Mouse (Mus musculus): Measurements from ENCODE around the gene Crybg2.

Gene Crybg2

GRCm38 (mm10) chr4:134094923-134095547 is 34.4 kb downstream of the Crybg2 start, which contains the start of gene Cd52:
TSS of gene Cd52 (minus strand) at chr4:134095082.
- WGBS, result 65% methylated on average over 3 of the region's 3 CpGs

GRCm38 (mm10) chr4:134096120-134096519 is 35.5 kb downstream of the Crybg2 start:
- 80% methylated on average over 3 of the region's 3 CpGs for WGBS

GRCm38 (mm10) chr4:134097015-134097608 is 36.5 kb downstream of the Crybg2 start:
- WGBS, result 79% methylated on average over 5 of the region's 5 CpGs

DNA sequence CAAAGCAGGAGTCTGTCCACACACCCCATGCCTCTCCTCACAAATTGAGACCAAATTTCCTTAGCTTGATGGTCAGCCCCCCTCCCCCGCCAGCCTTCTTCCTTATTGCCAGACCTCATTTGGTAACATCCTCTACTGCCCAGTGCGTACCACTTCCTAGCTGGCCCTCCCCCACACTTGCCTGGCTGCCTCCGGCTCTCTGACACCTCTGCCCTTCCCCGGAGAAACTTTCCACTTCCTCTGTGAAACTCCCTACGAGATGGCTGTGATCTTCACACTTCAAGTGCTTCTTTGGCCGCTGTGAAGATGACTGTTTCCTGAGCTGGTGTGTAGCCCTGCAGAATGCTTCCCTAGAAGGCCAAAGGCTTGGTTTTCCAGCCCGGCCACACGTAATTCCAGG is 38.0 kb downstream of the Crybg2 start:
- 74% methylated on average over 8 of the region's 8 CpGs for WGBS

DNA sequence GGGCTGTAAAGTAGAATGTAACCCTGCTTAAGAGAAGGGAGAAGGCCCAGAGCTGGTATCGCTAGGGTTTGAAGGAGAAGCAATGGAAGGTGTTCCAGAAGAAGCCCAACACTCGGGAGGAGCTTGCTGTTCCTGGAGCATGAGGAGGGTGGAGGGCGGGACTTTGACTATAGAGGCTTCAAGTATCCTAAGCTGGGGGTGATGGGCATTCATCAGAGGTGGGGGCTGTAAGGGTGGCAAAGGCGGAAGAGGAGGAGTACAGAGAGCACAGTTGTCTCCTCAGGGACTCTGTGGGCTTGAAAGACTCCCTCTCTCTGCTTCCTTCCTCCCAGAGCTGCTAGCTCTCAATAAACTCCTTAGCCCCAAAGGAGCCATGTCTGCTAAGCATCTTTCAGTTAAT is 39.6 kb downstream of the Crybg2 start:
- 83% methylated on average over 4 of the region's 4 CpGs for WGBS

DNA sequence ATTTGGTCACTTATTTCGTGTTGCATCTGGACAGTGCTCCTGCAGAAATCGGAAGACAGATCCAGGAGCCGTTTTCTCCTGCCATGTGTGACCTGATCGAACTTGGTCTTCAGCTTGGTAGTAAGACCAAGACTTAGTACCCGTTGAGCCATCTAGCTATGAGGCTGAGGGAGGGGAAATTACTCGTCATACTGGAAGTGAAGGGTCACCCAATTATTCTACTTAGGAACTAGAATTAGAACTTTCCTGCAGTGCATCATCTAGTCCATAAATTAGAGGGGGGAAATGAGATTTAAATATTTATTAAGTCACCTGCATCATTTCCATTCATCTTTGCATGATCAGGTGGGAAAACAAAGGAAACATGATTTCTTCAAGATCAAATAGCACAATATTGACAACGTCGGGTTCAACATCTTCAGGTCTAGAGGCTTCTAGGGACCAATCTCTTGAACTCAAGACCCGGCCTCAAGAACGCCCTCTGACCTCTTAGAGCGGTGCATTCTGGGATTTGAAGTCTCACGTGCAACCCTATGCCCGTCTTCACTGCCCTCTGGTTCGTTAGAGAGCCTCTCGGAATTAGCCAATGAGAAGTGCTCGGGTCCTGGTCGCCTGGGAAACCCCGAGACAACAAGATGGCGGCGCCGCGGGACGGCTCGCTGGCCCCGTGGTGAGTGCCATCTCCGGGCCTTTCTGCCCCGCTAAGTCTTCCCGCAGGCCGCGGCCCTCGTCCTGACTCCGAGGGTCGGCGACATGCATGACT is 41.5 kb downstream of the Crybg2 start, which contains the start of gene Ubxn11:
TSS of gene Ubxn11 (plus strand) at position 592 of the 763 bp plus-strand sequence.
- WGBS, result 18% methylated on average over 34 of the region's 34 CpGs

GRCm38 (mm10) chr4:134102742-134103119 is 42.1 kb downstream of the Crybg2 start:
- 6% methylated on average over 21 of the region's 21 CpGs for whole genome bisulfite sequencing

DNA sequence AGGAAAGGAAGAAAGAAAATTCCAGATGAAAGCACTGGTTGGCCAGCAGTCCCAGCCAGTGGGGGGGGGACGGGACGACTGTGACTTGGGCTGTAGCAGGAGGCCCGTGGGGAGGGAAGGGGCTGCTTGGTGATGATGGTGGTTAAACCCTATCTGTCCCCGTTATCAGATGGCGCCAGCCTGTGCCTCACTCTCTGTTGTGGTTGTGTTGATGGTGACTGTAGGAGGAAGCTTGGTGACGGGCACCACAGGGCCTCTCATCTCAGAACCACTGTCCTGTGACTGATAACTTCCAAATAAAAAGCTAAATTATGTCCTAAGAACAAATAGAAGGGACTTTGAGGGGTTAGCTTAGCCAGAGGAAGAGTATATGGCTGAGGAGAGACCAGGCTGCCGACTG is 45.5 kb downstream of the Crybg2 start:
- WGBS, result 80% methylated on average over 7 of the region's 7 CpGs

GRCm38 (mm10) chr4:134107730-134108129 is 47.1 kb downstream of the Crybg2 start:
- 47% methylated on average over 7 of the region's 7 CpGs for WGBS

DNA sequence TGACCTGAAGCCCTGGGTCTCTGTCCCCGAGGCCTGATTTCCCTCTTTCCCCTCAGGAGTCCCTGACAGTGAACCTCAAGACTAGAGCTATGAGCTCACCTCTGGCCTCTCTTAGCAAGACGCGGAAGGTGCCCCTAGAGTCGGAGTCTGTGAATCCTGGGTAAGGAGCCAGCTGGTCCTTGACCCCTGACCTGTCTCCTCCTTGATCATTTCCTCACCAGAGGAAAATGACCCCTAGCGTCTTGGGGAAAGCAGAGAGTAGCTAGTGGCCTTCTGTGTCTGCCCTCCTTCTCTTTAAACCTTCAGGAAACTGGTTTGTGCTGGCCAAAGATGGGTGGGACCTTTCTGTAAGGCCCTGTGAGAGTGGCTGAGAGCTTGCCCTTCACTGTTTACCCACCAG is 47.6 kb downstream of the Crybg2 start:
- WGBS, result 76% methylated on average over 5 of the region's 5 CpGs

DNA sequence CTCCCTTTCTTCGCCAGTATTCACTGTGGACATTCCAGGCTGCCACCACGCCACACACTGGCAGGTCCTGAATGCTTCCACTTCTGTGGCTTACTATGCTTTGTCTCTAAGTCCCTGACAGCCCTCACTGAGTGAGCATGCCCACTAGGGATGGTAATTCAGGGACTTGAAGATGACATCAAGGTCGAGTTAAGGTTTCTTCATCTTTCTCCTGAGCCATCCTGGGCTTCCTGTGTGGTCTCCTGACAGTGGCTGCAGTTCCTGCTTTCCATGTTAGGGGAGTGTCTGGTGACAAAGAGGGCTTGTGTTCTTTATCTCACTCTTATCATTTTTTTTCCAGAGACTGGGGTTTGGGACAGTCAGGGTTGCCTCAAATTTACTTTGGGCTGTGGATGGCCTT is 50.0 kb downstream of the Crybg2 start:
- WGBS, result 71% methylated on average over 3 of the region's 3 CpGs

GRCm38 (mm10) chr4:134112403-134112802 is 51.8 kb downstream of the Crybg2 start:
- 91% methylated on average over 6 of the region's 6 CpGs for WGBS

DNA sequence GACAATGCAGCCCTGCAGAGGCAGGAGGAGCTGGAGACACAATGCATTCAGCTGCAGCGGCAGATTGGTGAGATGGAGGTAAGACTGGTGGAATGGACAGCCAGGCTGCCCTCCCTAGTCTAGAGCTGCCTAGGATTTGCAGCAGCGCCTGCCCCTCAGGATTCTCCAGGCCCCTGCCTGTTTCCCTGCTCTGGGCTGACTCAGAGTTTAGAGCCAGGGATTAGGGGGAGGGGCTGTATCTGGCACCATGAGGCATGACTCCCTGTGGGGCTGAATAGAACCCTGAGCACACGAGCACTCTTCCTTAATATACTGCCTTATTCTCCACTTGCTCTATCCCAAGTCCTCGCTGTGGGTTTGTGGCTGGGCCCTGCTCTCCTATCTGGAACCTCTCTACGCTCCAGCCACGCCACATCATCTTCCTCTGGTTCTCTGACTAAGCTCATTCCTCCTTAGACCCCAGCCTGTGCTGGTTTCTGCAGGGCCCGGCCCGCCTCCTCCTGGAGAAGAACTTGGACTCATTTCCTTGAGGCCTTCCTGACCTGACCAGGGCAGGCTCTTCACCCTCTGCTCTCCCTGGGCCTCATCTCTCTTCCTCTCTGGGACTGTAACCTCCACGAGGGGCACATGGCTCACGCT is 52.9 kb downstream of the Crybg2 start:
- 78% methylated on average over 10 of the region's 10 CpGs for WGBS

- WGBS, result 97% methylated on average over 4 of the region's 4 CpGs
These were observed 53.4 kb downstream of the Crybg2 start for GRCm38 (mm10) chr4:134114038-134114437.

DNA sequence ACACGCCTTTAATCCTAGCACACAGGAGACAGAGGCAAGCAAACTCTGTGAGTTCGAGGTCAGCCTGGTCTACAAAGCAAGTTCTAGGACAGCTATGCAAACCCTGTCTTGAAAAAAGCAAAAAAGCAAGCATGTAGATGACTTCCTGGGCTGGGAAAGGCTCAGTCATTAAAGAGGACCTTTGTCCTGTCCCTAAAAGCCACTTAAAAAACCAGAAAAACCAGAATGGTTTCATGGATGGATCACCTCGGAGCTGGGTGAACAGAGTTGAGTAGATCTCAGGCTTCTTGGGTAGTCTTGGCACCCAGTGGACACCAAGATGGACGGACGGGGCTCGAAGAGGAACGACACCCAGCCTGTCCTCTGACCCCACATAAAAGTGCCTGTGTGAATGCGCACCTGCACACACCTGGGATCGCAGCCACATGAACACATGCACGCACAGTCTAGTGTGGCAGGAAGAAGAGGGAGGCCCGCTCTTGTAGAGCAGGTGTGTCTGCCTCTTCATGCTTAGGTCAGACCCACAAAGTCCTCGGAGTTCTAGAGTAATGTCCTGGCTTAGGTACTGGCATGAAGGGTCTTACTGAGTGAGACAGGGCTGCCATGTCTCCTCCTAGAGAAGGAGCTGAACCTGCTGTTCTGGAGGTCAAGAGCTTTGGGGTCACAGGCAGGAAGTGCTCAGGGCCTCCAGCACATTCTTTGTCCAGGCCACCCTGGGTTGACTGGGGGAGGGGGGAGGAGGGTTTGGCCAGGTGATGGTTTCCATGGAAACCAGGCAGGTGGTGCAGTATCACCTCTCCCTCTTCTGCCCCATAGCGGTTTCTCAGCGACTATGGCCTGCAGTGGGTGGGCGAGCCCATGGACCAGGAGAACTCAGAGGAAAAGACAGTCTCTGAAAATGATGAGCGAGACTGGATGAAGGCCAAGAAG is 54.9 kb downstream of the Crybg2 start:
- 94% methylated on average over 16 of the region's 16 CpGs for WGBS

DNA sequence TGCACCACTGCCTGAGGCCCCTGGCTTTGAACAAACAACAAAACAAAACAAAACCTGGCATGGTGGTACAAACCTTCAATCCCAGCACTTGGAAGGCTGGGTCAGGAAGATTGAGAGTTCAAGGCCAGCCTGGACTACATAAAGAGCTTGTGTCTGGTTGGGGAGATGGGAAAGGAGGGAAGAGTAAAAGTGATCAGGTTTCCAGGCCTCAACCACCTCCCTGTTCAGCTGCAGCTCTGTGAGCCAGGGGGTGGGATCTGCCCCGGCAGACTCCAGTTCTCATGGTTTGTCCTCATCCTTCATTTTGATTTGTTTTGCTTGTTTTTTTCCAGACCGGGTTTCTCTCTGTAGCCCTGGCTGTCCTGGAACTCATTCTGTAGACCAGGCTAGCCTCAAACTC is 55.9 kb downstream of the Crybg2 start:
- WGBS, result 94% methylated on average over 2 of the region's 2 CpGs

GRCm38 (mm10) chr4:134117012-134117411 is 56.4 kb downstream of the Crybg2 start:
- WGBS, result 68% methylated on average over 8 of the region's 8 CpGs

DNA sequence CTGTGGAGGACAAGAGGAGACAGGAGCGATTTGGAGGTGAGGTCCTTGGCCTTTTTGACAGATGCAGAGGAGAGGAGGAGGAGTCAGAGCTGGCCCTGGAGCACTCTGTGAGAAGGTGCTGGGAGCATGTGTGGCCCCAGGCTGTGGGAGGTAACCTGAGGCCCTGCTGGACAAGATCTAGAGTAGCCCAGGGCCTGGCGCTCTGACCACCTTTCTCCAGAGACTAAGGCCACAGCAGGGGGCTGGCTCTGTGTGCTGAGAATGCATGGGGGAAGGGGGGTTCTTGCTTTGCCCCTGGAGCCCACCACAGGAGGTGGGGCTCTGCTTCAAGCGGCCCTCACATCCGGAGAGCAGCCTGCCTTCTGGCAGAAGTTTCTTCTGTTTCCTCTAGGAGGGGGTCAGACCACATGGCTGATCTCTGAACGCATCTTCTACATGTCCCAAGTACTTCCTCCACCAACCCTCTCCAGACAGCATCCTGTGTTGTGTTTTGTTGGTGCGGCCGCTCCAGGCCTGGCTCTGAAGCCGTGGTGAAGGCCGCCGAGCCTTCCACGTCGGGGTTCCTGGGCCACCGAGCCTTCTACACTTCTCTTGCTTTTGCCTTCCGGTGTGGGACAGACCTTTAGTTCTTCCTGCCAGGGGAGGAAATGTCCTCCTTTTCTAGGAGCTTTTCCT is 57.6 kb downstream of the Crybg2 start:
- WGBS, result 79% methylated on average over 14 of the region's 14 CpGs

GRCm38 (mm10) chr4:134119042-134119441 is 58.4 kb downstream of the Crybg2 start:
- 94% methylated on average over 5 of the region's 5 CpGs for WGBS

- WGBS, result 66% methylated on average over 9 of the region's 9 CpGs
These were observed 59.0 kb downstream of the Crybg2 start for GRCm38 (mm10) chr4:134119644-134120043.
